Mouse (Mus musculus): ENCODE results near the gene Manbal.
"Not testable (repeated sequence)": the region's sequence is repeated elsewhere in the genome, so short reads cannot be mapped to it uniquely, and the experiment has no call there.

The Manbal gene

DNA sequence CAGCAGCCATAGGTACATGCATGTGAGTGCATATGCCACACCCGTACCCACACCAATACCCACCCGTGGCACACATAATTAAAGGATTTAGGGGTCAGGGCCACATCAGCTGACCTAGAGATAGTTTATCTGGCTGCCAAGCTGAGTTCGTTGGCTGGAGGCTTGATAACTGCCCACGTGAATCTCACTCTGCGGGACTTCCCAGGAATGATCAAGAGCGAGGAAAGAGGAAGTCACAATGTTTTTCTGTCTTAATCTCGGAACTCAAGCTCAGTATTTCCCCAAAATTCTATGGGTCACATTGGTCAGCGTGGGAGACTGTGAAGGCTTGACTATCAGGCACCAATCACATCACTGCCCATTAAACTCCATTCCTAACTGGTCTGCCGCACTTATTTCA is 632 bp upstream of the Manbal start:
- no peak for DNase-seq (ENCODE audit: low read depth, low spot score)

DNA sequence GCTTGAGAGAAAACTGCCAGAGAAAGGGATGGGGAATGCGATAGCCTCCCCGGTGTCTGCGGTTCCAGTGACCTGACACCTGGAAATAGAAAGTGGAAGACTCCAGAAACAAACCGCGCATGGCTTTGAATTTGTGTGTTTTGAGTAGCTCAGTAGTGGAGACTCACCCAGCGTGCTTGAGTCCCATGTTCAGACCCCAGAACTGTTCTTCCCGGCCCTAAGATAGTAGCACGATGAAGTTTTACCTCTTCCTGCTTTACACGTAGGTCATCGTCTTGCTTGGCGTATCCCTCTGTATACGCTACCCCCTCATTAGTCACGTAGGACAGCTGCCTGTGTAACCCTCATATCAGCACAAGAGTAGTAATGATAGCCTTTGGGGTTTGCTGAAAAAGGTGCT is 597 bp downstream of the Manbal start:
- peak; percentile 63 for DNase-seq (ENCODE audit: low read depth, low spot score)

DNA sequence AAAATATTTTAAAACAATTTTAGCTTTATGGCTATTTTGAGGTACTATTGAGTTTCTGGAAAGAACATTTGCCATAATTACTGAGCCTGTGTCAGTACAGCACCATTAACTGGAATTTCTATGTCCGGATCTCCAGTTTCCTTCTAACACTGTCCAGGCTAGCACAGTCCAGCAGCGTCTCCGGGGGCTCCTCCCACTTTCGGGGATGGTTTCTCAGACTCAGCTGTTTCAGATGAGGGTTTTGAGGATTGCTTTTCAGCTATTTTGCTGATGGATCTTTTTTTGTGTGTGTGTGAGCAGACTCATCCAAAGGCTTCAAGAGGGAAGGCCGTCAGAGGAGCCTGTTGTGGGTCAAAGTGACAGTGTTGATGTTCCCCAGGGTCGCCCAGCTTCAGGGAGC is 4.3 kb downstream of the Manbal start:
- no peak for DNase-seq (ENCODE audit: low read depth, low spot score)

DNA sequence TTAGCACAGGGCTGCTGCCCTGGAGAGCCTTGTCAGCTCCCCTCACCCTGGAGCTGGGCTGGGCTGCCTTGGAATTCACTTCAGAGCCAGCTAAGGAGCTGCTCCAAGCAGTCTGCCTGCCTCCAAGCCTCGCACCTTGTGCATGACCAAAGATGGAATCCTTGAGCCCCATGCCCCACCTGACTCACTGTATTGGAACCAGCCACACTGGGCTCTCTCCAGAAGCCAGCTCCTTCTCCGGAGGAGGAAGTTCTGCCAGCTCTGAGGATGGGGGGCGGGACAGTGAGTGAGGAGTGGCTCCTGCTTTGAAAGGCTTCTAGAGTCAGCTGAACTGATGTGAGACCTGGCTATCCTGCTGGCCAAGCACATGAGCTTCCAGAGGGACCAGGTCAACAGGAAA is 6.3 kb downstream of the Manbal start:
- DNase-seq (ENCODE audit: low read depth, low spot score) = peak; percentile 19

DNA sequence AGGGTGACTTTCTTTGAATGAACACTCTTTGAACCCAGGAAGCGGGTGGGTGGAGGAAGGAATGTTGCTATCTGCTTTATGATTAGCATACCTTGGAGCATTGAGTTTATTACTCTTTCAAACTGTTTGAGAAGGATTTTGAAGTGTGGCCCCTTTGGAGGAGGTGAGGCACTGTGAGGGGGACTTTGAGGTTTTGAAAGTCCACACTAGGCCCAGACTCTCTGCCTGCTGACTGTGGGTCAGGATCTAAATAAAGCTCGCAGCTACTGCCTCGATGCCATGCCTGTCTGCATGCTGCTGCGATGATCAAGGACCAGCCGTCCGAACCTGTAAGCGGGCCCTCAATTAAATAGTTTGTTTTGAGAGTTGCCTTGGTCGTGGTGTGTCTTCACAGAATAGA is 7.7 kb downstream of the Manbal start:
- DNase-seq (ENCODE audit: low read depth, low spot score) = no peak

DNA sequence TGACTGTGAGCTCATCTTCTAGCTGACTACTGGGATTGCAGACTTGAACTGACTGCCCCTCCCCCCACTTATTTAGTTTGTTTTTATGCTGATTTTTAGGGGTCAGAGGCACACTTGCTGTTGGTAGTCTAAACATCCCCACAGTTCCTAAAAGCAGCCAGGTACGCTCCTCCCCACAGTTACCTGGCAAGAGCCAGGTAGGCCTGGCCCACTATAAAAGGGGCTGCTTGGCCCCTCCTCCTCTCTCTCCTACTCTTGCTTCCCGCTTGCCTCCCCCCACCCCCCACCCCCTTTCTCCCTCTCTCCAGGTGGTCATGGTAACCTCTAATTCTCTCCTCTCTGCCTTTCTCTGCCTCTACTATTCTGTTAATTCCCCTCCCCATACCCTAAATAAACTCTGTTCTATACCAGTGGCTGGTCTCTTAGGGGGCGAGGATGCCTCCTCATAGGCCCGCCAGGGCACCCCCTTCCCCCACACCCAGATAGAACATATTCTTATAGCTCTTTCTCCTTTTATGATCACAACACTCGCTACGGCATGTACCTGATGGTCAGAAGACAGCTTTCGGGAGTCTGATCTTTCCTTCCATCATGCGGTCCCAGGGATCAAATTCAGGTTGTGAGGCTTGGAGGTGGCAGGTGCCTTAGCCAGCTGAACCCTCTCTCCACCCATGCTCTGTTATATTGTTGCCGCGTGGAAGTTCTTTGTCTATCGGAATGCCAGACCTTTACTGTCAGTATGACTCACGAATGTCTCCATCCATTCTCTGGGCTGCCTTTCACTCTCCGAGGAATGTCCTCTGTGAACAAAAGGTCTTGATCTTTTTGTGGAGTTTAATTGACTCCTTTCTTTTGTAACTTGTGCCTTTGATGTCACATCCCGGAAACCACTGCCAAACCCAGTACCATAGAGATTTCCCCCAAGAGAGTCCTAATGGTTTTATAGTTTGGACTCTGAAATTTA is 8.7 kb downstream of the Manbal start:
- peak; percentile 55 for DNase-seq (ENCODE audit: low read depth, low spot score)

DNA sequence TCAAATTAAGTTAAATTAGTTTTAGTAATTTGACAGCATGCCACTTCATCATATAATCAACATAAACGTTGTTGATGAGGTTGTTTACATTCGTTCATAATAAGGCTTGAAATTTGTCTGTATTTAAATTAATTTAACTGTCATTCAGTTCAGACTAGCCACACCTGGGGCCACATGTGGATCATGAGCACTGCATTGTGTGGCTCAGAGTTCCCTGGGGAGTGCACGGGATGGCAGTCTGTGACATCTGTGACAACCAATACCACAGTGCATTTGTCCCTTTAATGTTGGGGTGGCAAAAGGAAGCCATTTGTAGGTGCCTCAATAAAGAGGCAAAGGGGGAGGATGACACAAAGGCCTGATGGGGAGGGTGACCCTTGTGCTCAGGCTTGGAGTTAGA is 9.6 kb downstream of the Manbal start:
- no peak for DNase-seq (ENCODE audit: low read depth, low spot score)

DNA sequence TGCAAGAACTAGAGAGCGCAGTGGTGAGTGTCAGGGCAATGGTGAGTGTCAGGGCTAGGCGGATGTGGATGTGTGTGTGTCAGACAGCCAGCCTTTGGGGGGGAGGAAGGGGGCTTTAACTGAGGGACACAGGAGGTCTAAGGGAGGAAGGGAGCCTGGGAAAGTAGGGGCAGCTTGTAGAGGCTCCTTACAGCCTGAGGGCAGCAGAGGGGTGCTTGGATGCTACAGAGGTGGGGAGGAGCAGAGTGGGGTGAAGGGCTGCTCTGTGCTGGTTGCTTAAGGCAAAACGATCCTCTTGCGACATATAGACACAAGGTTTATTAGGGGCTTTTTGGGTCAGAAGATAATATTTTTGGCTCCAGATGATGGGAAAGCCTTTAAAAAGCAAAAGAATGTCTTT is 17.4 kb downstream of the Manbal start:
- no peak for DNase-seq (ENCODE audit: low read depth, low spot score)

DNA sequence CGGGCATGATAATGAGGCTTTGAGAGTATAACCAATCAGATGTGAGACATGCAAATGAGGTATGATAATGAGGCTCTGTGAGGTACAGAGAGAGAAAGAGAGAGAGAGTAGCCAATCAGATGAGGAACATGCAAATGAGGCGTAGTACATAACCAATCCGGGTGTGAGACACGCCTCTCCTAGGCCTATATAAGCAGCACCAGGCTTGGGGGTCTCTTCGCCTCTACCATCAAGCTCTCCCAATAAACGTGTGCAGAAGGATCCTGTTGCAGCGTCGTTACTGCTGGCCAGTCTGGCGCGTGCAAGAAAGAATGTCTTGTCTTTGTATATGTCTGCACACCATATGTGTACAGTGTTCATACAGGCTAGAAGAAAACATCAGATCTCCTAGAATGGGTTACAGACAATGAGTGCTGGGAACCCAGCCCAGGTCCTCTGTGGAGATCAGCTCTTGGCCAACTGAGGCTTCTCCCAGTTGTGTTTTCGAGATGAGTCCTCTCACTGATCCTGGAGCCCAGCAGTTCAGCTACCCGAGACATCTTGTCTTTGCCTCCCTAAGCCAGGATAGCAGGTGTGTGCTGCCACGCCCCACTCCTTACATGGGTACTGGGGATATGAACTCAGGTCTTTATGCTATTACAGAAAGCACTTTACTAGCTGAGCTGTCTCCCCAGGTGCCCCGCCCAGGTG is 21.7 kb downstream of the Manbal start:
- not testable (repeated sequence) for DNase-seq (ENCODE audit: low read depth, low spot score)

DNA sequence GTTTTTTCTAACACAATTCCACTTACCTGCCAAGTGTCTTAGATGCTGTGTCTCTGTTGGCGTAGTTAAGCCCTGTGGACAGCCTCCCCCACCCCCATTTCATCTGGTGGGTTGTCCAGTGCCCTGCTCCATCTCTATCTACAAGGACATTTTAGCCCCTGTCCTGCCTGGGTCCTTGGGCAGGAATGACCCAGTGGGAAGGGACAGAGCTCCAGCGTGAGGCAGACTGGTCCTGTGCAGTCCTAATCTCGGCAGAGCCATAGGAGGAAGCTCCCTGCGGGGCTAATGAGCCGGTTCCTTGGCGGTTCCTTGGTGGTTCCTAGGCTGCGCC is 22.2 kb downstream of the Manbal start:
- DNase-seq (ENCODE audit: low read depth, low spot score) = no peak

DNA sequence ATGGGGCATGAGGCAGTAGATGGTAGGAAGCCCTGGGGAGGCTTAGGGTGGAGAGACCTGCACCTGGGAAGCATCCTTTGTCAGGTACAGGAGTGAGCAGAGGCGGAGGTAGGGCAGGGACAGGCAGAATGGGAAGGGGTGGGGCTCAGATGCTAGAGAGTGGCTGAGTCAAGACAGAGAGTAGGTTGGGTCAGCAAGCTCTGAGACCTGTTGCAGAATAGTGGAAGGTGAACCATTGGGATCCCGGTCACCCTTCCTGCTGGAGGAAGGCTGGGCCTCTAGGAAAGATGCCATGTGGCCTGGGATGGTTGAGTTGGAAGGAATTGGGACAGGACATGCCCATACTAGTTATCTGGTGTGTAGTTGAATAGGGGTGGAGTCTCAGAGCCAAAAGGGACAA is 24.9 kb downstream of the Manbal start:
- no peak for DNase-seq (ENCODE audit: low read depth, low spot score)

DNA sequence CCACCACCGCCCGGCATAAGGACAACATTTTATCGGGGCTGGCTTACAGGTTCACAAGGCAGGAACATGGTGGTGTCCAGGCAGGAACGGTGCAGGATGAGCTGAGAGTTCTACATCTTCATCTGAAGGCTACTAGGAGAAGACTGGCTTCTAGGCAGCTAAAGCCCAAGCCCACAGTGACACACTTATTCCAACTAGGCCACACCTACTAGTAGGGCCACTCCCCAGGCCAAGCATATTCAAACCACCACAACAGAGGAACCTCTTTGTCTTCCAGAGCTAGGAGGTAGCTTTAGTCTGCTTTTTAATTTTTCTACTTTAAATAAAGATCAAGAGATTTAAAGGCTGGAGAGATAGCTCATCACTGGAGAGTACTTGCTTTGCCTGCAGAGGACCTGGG is 26.2 kb downstream of the Manbal start:
- DNase-seq (ENCODE audit: low read depth, low spot score) = no peak

DNA sequence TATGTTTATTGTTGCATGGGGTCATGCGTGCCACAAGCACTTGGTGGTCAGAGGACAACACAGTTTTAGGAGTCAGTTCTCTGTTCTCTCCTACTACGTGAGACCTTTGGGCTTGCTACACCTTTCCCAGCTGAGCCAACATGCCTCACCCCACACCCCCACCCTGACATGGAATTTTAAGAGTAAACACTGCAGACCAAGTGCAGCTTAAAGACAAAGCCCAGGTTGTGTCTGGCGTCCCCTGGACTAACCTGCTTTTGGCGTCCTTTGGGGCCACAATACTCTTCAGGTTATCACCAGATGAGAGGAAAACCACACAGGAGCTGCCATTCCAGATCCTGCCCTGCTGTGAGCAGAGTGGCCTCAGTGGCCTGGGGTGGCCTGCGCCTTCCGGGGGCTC is 27.5 kb downstream of the Manbal start:
- DNase-seq (ENCODE audit: low read depth, low spot score) = no peak

DNA sequence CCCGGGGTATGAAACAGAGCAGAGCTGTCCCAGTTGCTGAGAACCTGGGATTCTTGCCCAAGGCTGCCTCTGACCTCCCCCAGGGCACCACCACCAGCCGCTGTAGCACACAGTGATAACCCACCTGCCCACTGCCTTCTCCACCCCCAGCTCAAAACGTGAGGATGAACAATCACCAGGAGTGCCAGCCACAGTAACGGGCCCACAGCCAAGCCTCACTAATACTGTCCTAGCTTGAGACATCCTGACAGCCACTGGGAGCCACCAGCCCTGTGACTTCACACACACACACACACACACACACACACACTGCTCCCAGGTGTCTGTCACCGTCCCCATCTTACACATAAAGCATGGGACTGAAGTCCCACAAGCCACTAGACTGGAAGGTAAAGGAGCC is 28.0 kb downstream of the Manbal start:
- no peak for DNase-seq (ENCODE audit: low read depth, low spot score)

DNA sequence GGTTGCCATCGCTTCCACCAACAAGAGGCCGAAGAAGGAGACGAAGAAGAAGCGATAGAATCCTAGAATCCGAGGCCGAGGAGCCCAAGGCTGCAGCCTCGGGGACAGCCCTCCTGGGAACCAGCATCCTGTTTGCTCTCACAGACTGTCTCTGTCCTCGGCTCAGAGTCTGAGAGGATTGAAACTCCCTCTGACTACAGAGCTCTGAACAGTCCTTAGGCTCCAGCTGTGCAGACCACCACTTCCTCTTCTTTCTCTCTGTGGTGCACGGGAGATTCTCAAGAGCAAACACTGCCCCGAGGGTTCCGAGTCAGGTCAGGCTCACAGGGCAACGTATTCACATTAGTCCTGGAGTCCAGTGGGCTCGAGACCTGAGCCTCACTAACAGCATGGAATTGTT is 28.6 kb downstream of the Manbal start:
- no peak for DNase-seq (ENCODE audit: low read depth, low spot score)

DNA sequence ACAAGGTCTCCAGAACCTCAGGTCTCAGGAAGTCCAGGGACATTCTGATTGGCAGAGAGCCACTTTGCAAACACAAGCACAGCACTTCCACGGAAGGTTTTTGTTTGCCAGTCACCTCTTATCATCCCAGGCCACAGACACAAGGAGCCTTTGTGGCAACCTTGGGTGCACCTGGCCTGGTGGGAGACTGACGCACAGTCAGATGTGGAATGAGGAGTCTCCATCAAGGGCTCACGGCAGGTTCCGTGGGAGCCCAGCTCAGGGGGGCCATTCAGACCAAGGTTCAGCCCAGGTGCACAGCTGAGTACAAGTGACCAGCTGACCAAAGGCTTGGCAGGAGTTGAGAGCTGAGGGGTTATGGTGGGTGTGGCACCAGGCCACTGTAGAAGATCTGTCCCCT is 30.0 kb downstream of the Manbal start:
- DNase-seq (ENCODE audit: low read depth, low spot score) = no peak

DNA sequence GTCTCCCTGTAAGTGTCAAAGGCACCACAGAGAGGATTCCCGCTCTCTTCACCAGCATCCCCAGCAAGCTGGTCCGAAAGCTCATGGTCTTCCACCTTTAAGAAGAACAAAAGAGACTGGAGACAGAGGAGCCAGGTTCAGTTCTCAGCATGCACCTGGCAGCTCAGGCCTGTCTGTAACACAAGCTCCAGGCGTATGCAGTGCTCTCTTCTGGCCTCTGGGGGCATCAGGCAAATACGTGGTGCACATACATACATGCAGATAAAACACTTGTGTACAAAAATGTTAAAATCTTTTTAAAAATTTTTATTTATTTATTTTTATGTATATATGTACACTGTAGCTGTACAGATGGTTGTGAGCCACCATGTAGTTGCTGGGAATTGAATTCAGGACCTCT is 31.1 kb downstream of the Manbal start:
- no peak for DNase-seq (ENCODE audit: low read depth, low spot score)

DNA sequence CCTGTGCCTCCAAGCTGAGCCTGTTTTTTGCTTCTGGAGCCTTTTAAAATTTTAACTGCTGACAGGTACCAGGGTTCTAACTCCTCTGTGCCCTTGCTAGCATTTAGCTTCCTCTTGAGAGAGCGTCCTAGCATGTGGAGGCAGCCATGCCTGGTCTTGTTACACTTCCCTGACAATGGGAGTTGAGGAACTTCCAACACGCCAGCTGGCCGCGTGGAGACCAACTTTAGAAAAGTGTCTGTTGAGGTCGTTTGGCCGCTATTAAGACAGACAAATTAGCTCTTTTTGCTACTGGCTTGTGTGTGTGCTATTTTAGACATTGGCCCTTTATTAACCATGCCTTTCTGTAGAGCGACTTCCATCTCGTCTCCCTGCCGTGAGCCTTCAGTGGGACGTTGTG is 32.4 kb downstream of the Manbal start:
- no peak for DNase-seq (ENCODE audit: low read depth, low spot score)

DNA sequence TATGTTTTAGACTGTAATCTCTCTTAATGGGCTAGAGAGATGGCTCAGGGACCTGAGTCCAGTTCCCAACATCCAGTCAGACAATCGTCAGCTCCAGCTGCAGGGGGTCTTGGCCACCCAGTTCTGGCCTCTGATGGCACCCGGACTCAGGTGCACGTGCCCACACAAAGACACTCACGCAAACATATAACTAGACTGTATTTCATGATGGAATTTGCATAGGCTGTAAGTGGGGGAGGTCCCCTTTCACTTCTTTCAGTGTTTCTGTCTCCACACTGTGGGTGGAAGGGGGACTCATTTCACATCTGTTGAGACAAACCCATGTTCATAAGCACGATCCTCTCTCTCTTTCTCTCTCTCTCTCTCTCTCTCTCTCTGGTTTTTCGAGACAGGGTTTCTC is 33.1 kb downstream of the Manbal start:
- no peak for DNase-seq (ENCODE audit: low read depth, low spot score)

DNA sequence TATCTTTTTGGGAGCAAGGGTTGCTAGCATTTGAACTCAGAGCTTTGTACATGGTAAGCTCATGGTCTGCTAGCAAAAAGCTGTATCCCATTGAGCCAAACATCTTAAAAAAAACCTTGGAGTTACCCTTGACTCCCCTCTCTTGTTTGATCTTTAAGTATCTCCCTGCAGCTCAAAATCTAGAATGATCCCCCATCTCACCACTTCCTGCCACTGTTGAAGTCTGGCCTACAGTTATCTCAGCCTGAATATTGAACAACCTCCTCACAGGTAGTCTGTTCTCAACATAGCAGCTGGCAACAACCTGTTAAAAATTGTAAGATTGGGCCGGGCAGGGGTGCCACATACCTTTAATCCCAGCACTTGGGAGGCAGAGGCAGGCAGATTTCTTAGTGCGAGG is 33.9 kb downstream of the Manbal start:
- DNase-seq (ENCODE audit: low read depth, low spot score) = no peak

DNA sequence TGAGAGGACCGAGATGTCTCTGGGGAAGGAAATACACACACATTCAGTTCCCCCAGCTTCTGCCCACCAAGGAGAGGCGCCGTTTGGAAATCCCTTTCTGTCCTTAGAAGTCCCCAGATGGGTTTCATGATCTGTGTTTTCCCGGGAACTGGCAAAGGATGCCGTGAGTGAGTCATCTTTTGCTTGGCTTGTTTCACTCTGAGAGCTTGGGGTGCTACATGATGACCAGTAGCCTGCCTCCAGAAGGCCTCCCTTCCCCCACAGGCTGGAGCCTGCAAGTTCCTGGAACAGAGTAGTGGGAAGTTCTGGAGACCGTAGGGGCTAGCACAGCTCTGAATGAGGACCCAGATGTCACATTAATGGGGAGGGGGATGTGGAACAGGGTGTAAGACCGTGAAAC is 40.2 kb downstream of the Manbal start:
- peak; percentile 95 for DNase-seq (ENCODE audit: low read depth, low spot score)

DNA sequence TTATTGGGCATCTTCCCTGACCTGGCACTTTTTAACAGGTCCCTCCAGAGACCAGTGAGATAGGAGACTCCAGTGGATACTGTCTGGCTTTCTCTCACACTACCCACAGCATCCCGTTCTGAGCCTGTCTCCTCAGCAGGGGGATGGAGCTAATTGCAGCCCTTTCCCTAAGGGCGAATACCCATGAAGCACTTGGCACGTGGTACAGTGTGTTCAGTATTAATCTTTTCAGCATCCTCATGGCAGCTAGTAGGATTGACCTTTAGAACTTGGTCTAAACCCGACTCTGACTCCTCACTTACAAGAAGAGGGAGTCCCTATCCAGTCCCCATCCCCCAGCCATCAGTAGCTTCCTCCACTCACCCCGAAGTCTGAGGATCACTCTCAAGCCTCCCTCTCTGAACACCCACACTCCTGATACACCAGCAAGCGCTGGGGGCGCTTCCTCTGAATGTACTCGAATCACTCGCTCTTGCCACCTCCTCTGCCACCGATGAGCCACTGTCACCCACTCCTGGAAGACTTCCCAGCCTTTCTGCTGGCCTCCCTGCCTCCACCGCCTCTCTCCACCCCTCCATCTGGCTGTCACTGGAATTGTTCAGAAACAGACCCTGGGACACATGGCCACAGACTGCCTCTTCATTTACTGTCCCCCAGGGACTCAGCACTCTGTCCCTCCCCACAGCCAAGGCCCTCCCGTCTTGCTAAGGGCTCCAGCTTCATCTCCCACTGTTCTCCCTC is 42.6 kb downstream of the Manbal start:
- DNase-seq (ENCODE audit: low read depth, low spot score) = peak; percentile 55

Data from 3T3-L1 (cell line).